Mouse (Mus musculus) cerebellum, adult 11 months (tissue): ENCODE measurements around the gene Tmem160.
A peak's percentile ranks its signal among the peaks of the same experiment; 100 is the strongest.

ENCODE experiments used
- DNase-seq: peaks from one replicate; pipeline ENCODE4 v3.0.0; 2022

Gene Tmem160

GRCm38 (mm10) chr7:16493361-16493760 is 40.8 kb downstream of the Tmem160 start:
- DNase-seq, result peak; percentile 26

DNA sequence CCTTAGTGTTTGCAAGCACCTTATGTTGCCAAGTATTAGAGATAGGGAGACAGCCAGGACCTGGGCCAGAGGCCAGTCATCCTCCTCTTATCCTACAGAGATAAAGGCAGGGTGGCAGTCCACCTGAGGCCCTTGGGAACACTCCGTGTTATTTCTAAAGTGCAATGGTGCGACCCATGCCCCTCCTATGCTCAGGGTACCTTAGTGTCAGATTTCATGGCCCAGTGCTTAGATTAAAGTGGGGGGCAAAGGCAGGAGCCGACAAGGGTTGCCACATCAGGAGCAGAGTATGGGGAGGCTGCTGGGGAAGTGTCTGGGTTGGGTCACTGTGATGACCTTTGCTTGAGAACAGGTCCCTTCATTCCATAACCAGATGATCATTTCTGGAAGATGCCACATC is 43.7 kb downstream of the Tmem160 start:
- DNase-seq, result no peak

DNA sequence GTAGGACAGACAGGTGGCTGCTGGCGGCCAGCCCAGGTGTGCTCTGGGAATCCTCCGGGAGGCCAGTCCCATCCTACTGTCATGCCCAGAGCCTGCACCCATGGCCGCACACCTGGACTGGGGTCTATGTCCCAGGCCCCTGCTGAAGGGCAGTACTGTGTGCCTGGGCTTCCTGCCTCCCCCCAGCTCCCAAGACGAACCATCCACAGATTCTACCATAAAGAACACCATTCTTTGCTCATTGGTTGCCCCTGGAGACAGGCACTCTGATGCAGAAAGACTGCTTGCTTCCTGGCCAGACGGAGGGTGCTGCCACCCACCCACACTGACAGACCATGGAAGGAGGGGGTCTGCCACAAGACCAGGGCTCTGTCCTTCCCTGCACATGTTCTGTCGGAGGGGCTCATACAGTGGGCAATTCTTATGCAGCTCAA is 47.1 kb downstream of the Tmem160 start:
- DNase-seq, result no peak

DNA sequence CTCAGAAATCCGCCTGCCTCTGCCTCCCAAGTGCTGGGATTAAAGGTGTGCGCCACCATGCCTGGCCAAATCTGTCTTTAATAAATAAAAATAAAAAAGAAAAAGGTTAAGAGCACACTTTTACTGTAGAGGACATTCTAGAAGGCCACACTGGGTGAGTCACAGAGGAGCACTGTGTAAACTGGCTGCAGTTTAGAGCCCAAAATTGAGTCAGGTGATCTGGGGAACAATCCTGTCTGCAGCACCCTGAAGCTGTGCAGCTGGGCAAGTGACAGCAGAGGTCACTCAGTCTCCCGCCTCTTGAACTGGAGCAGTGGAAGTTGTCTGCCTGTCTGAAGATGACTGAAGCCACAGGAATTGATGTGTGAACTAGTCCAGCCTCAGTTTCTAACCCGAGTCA is 49.0 kb downstream of the Tmem160 start:
- no peak for DNase-seq

- DNase-seq, result no peak
Observed at GRCm38 (mm10) chr7:16504573-16505225, 52.1 kb downstream of the Tmem160 start.
